Mouse (Mus musculus) embryonic facial prominence, embryonic 12.5 days (tissue): ENCODE data around the gene Gcg. TPM values are rescaled to one million over a fixed set of nuclear protein-coding genes. Genes with fewer than 3 reads are reported as not detected.

ENCODE experiments used
- ATAC-seq: fragments of 200-750 bp; cut with Nextera tagmentation; 2 replicates; pipeline ENCODE4 v1.8.0; 2017; ENCODE audit not compliant: insufficient number of reproducible peaks, insufficient read depth, low FRiP score, low TSS enrichment
- H3K27ac ChIP-seq: fragments of 300-500 bp; sonication (generic); 2 replicates; pipeline ENCODE4 v1.5.1; 2016; ENCODE audit warnings: mild to moderate bottlenecking
- H3K27me3 ChIP-seq: fragments of 300-500 bp; sonication (generic); 2 replicates; pipeline ENCODE4 v1.6.1; 2016; ENCODE audit warnings: mild to moderate bottlenecking, moderate library complexity
- H3K36me3 ChIP-seq: fragments of 300-500 bp; sonication (generic); 2 replicates; pipeline ENCODE4 v1.6.1; 2016; ENCODE audit warnings: mild to moderate bottlenecking
- H3K4me1 ChIP-seq: fragments of 300-500 bp; sonication (generic); 2 replicates; pipeline ENCODE4 v1.6.1; 2016
- H3K4me2 ChIP-seq: fragments of 300-500 bp; sonication (generic); replicated peaks from 2 replicates; pipeline ENCODE4 v1.6.1; 2016; ENCODE audit warnings: mild to moderate bottlenecking, moderate library complexity
- H3K4me3 ChIP-seq: fragments of 300-500 bp; sonication (generic); 2 replicates; pipeline ENCODE4 v1.5.1; 2016; ENCODE audit warnings: mild to moderate bottlenecking
- H3K9ac ChIP-seq: fragments of 300-500 bp; sonication (generic); 2 replicates; pipeline ENCODE4 v1.6.1; 2016; ENCODE audit warnings: mild to moderate bottlenecking, moderate library complexity
- H3K9me3 ChIP-seq: fragments of 300-500 bp; sonication (generic); 2 replicates; pipeline ENCODE4 v1.6.1; 2016; ENCODE audit warnings: mild to moderate bottlenecking, moderate library complexity
- WGBS: fragments of 180-500 bp; shearing (Covaris S2); methylation state at CpG from one replicate; pipeline ENCODE4 v1.1.7; 2016; 5-methylcytosine and 5-hydroxymethylcytosine counted together
- polyA plus RNA-seq: library from polyadenylated mRNA; unstranded; fragments of >200 nt; fragmentation: Nextera tagmentation; extraction: Ambion mirVana; gene quantifications from 2 replicates; pipeline ENCODE4 v1.2.1, GENCODE M21; 2016

Gcg gene
- polyA plus RNA-seq, 1 experiment from 2014 or later: 0.56 TPM

GRCm38 (mm10) chr2:62458070-62458469 is 25.4 kb downstream of the Gcg start:
- H3K36me3 ChIP-seq: no peaks in the 10 kb centered on the region
- ATAC-seq: no peak
- no peaks in the 10 kb centered on the region for H3K27me3 ChIP-seq
- no peak overlapping the region for H3K4me2 ChIP-seq
- no peak overlapping the region for H3K9ac ChIP-seq
- 46% methylated on average over 9 of the region's 9 CpGs for WGBS
- no peak overlapping the region for H3K27ac ChIP-seq
- no peaks in the 10 kb centered on the region for H3K4me1 ChIP-seq
- H3K9me3 ChIP-seq: no peaks in the 10 kb centered on the region
- H3K4me3 ChIP-seq: no peak overlapping the region

GRCm38 (mm10) chr2:62454991-62455390 is 28.5 kb downstream of the Gcg start:
- Histone ChIP-seq H3K4me3 (no peak overlapping the region), H3K4me1 (no peaks in the 10 kb centered on the region), H3K36me3 (no peaks in the 10 kb centered on the region), H3K9me3 (no peaks in the 10 kb centered on the region), H3K27ac (no peak overlapping the region), H3K9ac (no peak overlapping the region), H3K27me3 (no peaks in the 10 kb centered on the region), H3K4me2 (no peak overlapping the region)
- WGBS: 82% methylated on average over 11 of the region's 11 CpGs
- no peak for ATAC-seq

- no peaks in the 10 kb centered on the region for H3K4me1 ChIP-seq
- no peak overlapping the region for H3K9ac ChIP-seq
- H3K27me3 ChIP-seq: no peaks in the 10 kb centered on the region
- no peak overlapping the region for H3K27ac ChIP-seq
- H3K9me3 ChIP-seq: no peaks in the 10 kb centered on the region
- H3K36me3 ChIP-seq: no peaks in the 10 kb centered on the region
- WGBS: 68% methylated on average over 6 of the region's 6 CpGs
- ATAC-seq: no peak
- H3K4me2 ChIP-seq: no peak overlapping the region
- no peak overlapping the region for H3K4me3 ChIP-seq
Measured at GRCm38 (mm10) chr2:62454033-62454432, 29.4 kb downstream of the Gcg start.

GRCm38 (mm10) chr2:62450364-62450763 is 33.1 kb downstream of the Gcg start:
- Histone ChIP-seq H3K9ac (no peak overlapping the region), H3K4me2 (no peak overlapping the region), H3K9me3 (no peaks in the 10 kb centered on the region), H3K4me3 (no peak overlapping the region), H3K27me3 (no peaks in the 10 kb centered on the region), H3K27ac (no peak overlapping the region), H3K36me3 (no peaks in the 10 kb centered on the region), H3K4me1 (no peaks in the 10 kb centered on the region)
- 73% methylated on average over 6 of the region's 6 CpGs for WGBS
- no peak for ATAC-seq

GRCm38 (mm10) chr2:62449692-62450346 is 33.6 kb downstream of the Gcg start:
- 88% methylated on average over 5 of the region's 5 CpGs for WGBS
- no peak overlapping the region for H3K4me2 ChIP-seq
- ATAC-seq: no peak
- H3K4me1 ChIP-seq: no peaks in the 10 kb centered on the region
- no peaks in the 10 kb centered on the region for H3K36me3 ChIP-seq
- H3K4me3 ChIP-seq: no peak overlapping the region
- no peak overlapping the region for H3K27ac ChIP-seq
- H3K27me3 ChIP-seq: no peaks in the 10 kb centered on the region
- no peak overlapping the region for H3K9ac ChIP-seq
- H3K9me3 ChIP-seq: no peaks in the 10 kb centered on the region

- no peak overlapping the region for H3K4me2 ChIP-seq
- no peak overlapping the region for H3K27ac ChIP-seq
- no peaks in the 10 kb centered on the region for H3K4me1 ChIP-seq
- H3K27me3 ChIP-seq: no peaks in the 10 kb centered on the region
- no peaks in the 10 kb centered on the region for H3K36me3 ChIP-seq
- no peak overlapping the region for H3K9ac ChIP-seq
- ATAC-seq: 0 out of 2 replicates have a peak, but pooled peaks have one; percentile 35
- H3K9me3 ChIP-seq: no peaks in the 10 kb centered on the region
- WGBS: 73% methylated on average over 13 of the region's 13 CpGs
- no peak overlapping the region for H3K4me3 ChIP-seq
Measured at GRCm38 (mm10) chr2:62440802-62441544, 42.5 kb downstream of the Gcg start.

- no peak for ATAC-seq
- no peak overlapping the region for H3K4me3 ChIP-seq
- no peaks in the 10 kb centered on the region for H3K4me1 ChIP-seq
- WGBS: 87% methylated on average over 4 of the region's 4 CpGs
- H3K27ac ChIP-seq: no peak overlapping the region
- no peaks in the 10 kb centered on the region for H3K9me3 ChIP-seq
- H3K4me2 ChIP-seq: no peak overlapping the region
- H3K27me3 ChIP-seq: no peaks in the 10 kb centered on the region
- no peak overlapping the region for H3K9ac ChIP-seq
- H3K36me3 ChIP-seq: no peaks in the 10 kb centered on the region
Measured at GRCm38 (mm10) chr2:62440083-62440482, 43.4 kb downstream of the Gcg start.

GRCm38 (mm10) chr2:62431245-62431795 is 52.1 kb downstream of the Gcg start:
- H3K9me3 ChIP-seq: no peaks in the 10 kb centered on the region
- no peak for ATAC-seq
- H3K4me3 ChIP-seq: no peak overlapping the region
- no peak overlapping the region for H3K9ac ChIP-seq
- H3K27me3 ChIP-seq: no peaks in the 10 kb centered on the region
- no peak overlapping the region for H3K4me2 ChIP-seq
- H3K27ac ChIP-seq: no peak overlapping the region
- WGBS: 85% methylated on average over 8 of the region's 8 CpGs
- no peaks in the 10 kb centered on the region for H3K4me1 ChIP-seq
- H3K36me3 ChIP-seq: no peaks in the 10 kb centered on the region

GRCm38 (mm10) chr2:62425941-62426340 is 57.5 kb downstream of the Gcg start:
- no peaks in the 10 kb centered on the region for H3K27me3 ChIP-seq
- 88% methylated on average over 3 of the region's 3 CpGs for whole genome bisulfite sequencing

More at GRCm38 (mm10) chr2:62425941-62426340, 57.5 kb downstream of the Gcg start:
- Histone ChIP-seq H3K9ac (no peak overlapping the region), H3K36me3 (no peaks in the 10 kb centered on the region), H3K4me2 (no peak overlapping the region), H3K27ac (no peak overlapping the region), H3K4me1 (0 out of 2 replicates have a peak, but pooled peaks cover 3% of the 10 kb centered on the region), H3K4me3 (no peak overlapping the region), H3K9me3 (no peaks in the 10 kb centered on the region)
- no peak for ATAC-seq

Other genes with a start within 250 kb of the Gcg start
- 0.92 and 0.95 TPM in 2 replicates for gene Dpp4, start 71.4 kb downstream of the Gcg start, polyA plus RNA-seq
- gene Fap, start 90.4 kb upstream of the Gcg start, polyA plus RNA-seq: 10.9 and 13.9 TPM in 2 replicates
- 1.7 and 1.9 TPM in 2 replicates for gene Ifih1, start 162.6 kb upstream of the Gcg start, polyA plus RNA-seq
- 2.7 TPM in 2 replicates for gene Gca, start 180.6 kb upstream of the Gcg start, polyA plus RNA-seq